Mouse (Mus musculus): ENCODE measurements around the gene C330021F23Rik. TPM values are rescaled to one million over a fixed set of nuclear protein-coding genes. Genes with fewer than 3 reads are reported as not detected.

Gene C330021F23Rik
- polyA plus RNA-seq, 1 experiment = 0.05 TPM

DNA sequence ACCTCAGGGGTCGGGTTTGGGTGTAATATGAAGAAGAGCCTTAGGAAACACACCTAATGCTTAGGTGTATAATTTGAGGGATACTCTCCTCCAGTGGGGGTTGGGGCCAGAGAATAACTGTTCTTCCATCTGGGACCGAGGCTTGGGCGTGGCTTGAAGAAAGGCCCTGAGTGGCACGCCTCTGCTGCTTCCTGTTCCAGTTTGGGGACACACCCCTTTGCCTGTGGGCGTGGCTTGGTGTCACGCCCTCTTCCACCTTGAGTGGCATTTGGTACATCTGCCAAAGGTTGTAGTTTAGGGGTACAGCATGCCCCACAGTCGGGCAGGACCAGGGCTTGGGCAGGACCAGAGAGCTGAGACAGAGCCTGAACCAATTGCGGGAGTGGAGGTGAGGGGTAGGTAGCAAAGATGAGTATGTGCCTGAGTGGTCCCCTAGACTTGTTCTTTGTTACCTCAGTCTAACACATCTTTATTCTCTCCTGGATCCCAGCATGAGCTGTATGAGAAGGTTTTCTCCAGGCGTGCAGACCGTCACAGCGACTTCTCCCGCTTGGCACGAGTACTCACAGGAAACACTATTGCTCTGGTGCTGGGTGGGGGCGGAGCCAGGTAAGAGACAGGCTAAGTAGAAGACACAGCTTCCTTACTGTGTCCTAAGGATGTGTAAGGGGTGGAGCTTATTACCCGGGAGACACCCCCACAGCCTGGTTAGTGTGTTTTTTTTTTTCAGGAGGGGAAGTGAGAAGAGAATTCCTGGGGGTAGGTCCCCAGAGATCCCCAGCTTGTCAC, 31.5 kb upstream of the C330021F23Rik start:
- no peak overlapping the region for H3ac ChIP-seq (ENCODE audit: control insufficient read depth, insufficient read length)
- no peak overlapping the region for H3K4me2 ChIP-seq (ENCODE audit: low read depth)
- H3K4me3 ChIP-seq = no peak overlapping the region
- no peaks in the 10 kb centered on the region for H3K79me2 ChIP-seq (ENCODE audit: control insufficient read depth, insufficient read depth)
- H3K27me3 ChIP-seq (ENCODE audit: control insufficient read depth, insufficient read depth, insufficient read length) = no peaks in the 10 kb centered on the region
- no peaks in the 10 kb centered on the region for H3K36me3 ChIP-seq (ENCODE audit: control insufficient read depth, insufficient read depth)
- TF ChIP-seq POLR2A (IDR thresholded peaks at IDR 0.05; ENCODE audit: insufficient read length, low read depth) (no peak), USF1 (IDR thresholded peaks at IDR 0.05; ENCODE audit: low read depth) (no peak), MAX (IDR thresholded peaks at IDR 0.05; ENCODE audit: low read depth) (no peak), SRF (IDR thresholded peaks at IDR 0.05; ENCODE audit: control insufficient read depth, insufficient read length, low read depth) (no peak), POLR2AphosphoS2 (IDR thresholded peaks at IDR 0.05; ENCODE audit: insufficient read length, low read depth) (no peak), REST (IDR thresholded peaks at IDR 0.05; ENCODE audit: insufficient read depth, insufficient read length) (no peak), MYOD1 (IDR thresholded peaks at IDR 0.05; ENCODE audit: control insufficient read depth in 1 of 3, insufficient read length in 2 of 3, low read depth in 2 of 3) (no peak), MYOG (IDR thresholded peaks at IDR 0.05; ENCODE audit: control insufficient read depth in 1 of 3, insufficient read depth in 1 of 3, insufficient read length in 2 of 3, low read depth in 2 of 3) (no peak), CEBPB (IDR thresholded peaks at IDR 0.05; ENCODE audit: insufficient read depth, poor library complexity, severe bottlenecking) (no peak), TCF3 (IDR thresholded peaks at IDR 0.05; ENCODE audit: insufficient read length, low read depth) (no peak), TCF12 (IDR thresholded peaks at IDR 0.05; ENCODE audit: insufficient read depth, poor library complexity, severe bottlenecking) (no peak), E2F4 (IDR thresholded peaks at IDR 0.05; ENCODE audit: insufficient read depth) (no peak)

DNA sequence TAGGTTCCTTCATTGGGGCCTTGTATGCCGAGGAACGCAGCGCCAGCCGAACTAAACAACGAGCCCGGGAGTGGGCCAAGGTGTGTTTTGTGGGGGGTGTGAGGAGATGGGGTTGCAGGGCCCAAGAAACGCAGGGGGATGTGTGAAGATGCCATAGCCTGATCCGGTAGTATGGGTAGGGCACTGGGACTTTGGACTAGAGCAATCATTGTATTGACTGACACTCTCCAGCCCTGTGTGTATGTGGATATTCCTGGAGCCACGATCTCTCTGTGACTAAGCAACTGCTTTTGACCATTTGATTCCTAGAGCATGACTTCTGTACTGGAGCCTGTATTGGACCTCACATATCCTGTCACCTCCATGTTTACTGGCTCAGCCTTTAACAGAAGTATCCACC, 30.9 kb upstream of the C330021F23Rik start:
- Histone ChIP-seq H3K36me3 (ENCODE audit: control insufficient read depth, insufficient read depth) (no peaks in the 10 kb centered on the region), H3K4me3 (no peak overlapping the region)
- TF ChIP-seq USF1 (IDR thresholded peaks at IDR 0.05; ENCODE audit: low read depth) = no peak

DNA sequence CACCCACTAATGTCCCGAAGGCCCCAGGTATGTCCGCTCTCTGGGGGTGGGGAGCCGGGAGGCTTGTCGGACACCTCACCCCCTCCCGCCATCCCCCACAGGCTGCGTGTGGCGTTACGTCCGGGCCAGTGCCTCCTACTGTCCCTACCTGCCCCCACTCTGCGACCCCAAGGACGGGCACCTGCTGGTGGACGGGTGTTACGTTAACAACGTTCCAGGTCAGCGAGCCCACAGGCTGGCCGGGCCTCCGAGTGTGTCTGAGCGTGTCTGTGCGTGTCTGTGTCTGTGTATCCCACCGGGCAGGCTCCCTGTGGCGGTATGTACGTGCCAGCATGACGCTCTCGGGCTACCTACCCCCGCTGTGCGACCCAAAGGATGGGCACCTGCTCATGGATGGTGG, 30.1 kb upstream of the C330021F23Rik start:
- no peak overlapping the region for H3K4me2 ChIP-seq (ENCODE audit: low read depth)
- no peak overlapping the region for H3ac ChIP-seq (ENCODE audit: control insufficient read depth, insufficient read length)
- no peaks in the 10 kb centered on the region for H3K36me3 ChIP-seq (ENCODE audit: control insufficient read depth, insufficient read depth)
- H3K79me2 ChIP-seq (ENCODE audit: control insufficient read depth, insufficient read depth) = no peaks in the 10 kb centered on the region
- no peak for TF ChIP-seq POLR2AphosphoS2 (IDR thresholded peaks at IDR 0.05; ENCODE audit: insufficient read length, low read depth)
- no peak for TF ChIP-seq USF1 (IDR thresholded peaks at IDR 0.05; ENCODE audit: low read depth)
- no peak for TF ChIP-seq E2F4 (IDR thresholded peaks at IDR 0.05; ENCODE audit: insufficient read depth)
- TF ChIP-seq POLR2A (IDR thresholded peaks at IDR 0.05; ENCODE audit: insufficient read length, low read depth) = no peak
- no peak for TF ChIP-seq MYOD1 (IDR thresholded peaks at IDR 0.05; ENCODE audit: control insufficient read depth in 1 of 3, insufficient read length in 2 of 3, low read depth in 2 of 3)
- no peak for TF ChIP-seq CEBPB (IDR thresholded peaks at IDR 0.05; ENCODE audit: insufficient read depth, poor library complexity, severe bottlenecking)
- TF ChIP-seq TCF12 (IDR thresholded peaks at IDR 0.05; ENCODE audit: insufficient read depth, poor library complexity, severe bottlenecking) = no peak
- no peak for TF ChIP-seq MYOG (IDR thresholded peaks at IDR 0.05; ENCODE audit: control insufficient read depth in 1 of 3, insufficient read depth in 1 of 3, insufficient read length in 2 of 3, low read depth in 2 of 3)
- no peak for TF ChIP-seq TCF3 (IDR thresholded peaks at IDR 0.05; ENCODE audit: insufficient read length, low read depth)
- TF ChIP-seq SRF (IDR thresholded peaks at IDR 0.05; ENCODE audit: control insufficient read depth, insufficient read length, low read depth) = no peak
- H3K4me3 ChIP-seq = no peak overlapping the region
- no peaks in the 10 kb centered on the region for H3K27me3 ChIP-seq (ENCODE audit: control insufficient read depth, insufficient read depth, insufficient read length)

More for the DNA sequence above, 30.9 kb upstream of the C330021F23Rik start:
- Histone ChIP-seq H3K79me2 (ENCODE audit: control insufficient read depth, insufficient read depth) (no peaks in the 10 kb centered on the region), H3K27me3 (ENCODE audit: control insufficient read depth, insufficient read depth, insufficient read length) (no peaks in the 10 kb centered on the region), H3K4me2 (ENCODE audit: low read depth) (no peak overlapping the region), H3ac (ENCODE audit: control insufficient read depth, insufficient read length) (no peak overlapping the region)

DNA sequence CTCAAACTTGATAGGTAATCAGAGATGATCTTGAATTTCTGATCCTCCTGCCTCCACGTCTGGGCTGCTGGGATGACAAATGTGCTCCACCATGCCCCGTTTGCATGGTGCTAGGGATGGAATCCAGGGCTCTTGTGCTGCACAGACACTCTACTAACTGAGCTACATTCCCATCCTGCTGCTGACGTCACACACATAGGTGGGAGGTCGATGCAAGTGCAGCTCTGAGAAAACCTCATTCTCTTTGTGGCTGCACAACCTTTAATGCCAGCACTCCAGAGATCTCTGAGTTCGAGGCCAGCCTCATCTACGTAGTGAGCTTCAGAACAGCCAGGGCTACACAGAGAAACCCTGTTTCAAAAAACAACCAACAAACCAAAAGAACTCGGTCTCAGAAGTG, 28.6 kb upstream of the C330021F23Rik start:
- Histone ChIP-seq H3K79me2 (ENCODE audit: control insufficient read depth, insufficient read depth) (no peaks in the 10 kb centered on the region), H3K4me2 (ENCODE audit: low read depth) (no peak overlapping the region), H3ac (ENCODE audit: control insufficient read depth, insufficient read length) (no peak overlapping the region), H3K36me3 (ENCODE audit: control insufficient read depth, insufficient read depth) (no peaks in the 10 kb centered on the region), H3K4me3 (no peak overlapping the region), H3K27me3 (ENCODE audit: control insufficient read depth, insufficient read depth, insufficient read length) (no peaks in the 10 kb centered on the region)
- TF ChIP-seq TCF3 (IDR thresholded peaks at IDR 0.05; ENCODE audit: insufficient read length, low read depth) (no peak), MAX (IDR thresholded peaks at IDR 0.05; ENCODE audit: low read depth) (no peak), TCF12 (IDR thresholded peaks at IDR 0.05; ENCODE audit: insufficient read depth, poor library complexity, severe bottlenecking) (no peak), MYOG (IDR thresholded peaks at IDR 0.05; ENCODE audit: control insufficient read depth in 1 of 3, insufficient read depth in 1 of 3, insufficient read length in 2 of 3, low read depth in 2 of 3) (no peak), SRF (IDR thresholded peaks at IDR 0.05; ENCODE audit: control insufficient read depth, insufficient read length, low read depth) (no peak), MYOD1 (IDR thresholded peaks at IDR 0.05; ENCODE audit: control insufficient read depth in 1 of 3, insufficient read length in 2 of 3, low read depth in 2 of 3) (no peak), USF1 (IDR thresholded peaks at IDR 0.05; ENCODE audit: low read depth) (no peak), REST (IDR thresholded peaks at IDR 0.05; ENCODE audit: insufficient read depth, insufficient read length) (no peak)

DNA sequence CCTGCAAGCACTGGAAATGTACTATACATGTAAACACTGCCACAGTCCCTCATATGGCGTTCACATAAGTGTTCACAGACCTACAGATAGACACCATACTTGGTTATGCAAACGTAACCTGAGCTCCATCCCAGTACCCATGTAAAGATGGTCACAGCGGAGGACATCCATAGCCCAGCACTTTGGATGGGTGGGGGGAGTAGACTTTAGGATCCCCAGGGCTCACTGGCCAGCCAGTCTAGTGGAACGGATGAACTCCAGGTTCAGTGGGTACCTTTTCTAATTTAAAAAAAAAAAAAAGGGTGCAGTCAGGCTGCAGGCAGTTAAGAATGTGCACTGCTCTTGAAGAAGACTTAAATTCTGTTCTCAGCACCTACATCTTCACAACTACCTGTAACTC, 27.7 kb upstream of the C330021F23Rik start:
- no peak overlapping the region for H3K4me3 ChIP-seq
- no peak overlapping the region for H3ac ChIP-seq (ENCODE audit: control insufficient read depth, insufficient read length)
- H3K4me2 ChIP-seq (ENCODE audit: low read depth) = no peak overlapping the region
- TF ChIP-seq TCF3 (IDR thresholded peaks at IDR 0.05; ENCODE audit: insufficient read length, low read depth) = no peak
- no peak for TF ChIP-seq POLR2A (IDR thresholded peaks at IDR 0.05; ENCODE audit: insufficient read length, low read depth)
- no peak for TF ChIP-seq USF1 (IDR thresholded peaks at IDR 0.05; ENCODE audit: low read depth)
- no peak for TF ChIP-seq MYOG (IDR thresholded peaks at IDR 0.05; ENCODE audit: control insufficient read depth in 1 of 3, insufficient read depth in 1 of 3, insufficient read length in 2 of 3, low read depth in 2 of 3)
- no peak for TF ChIP-seq SRF (IDR thresholded peaks at IDR 0.05; ENCODE audit: control insufficient read depth, insufficient read length, low read depth)
- no peak for TF ChIP-seq REST (IDR thresholded peaks at IDR 0.05; ENCODE audit: insufficient read depth, insufficient read length)
- no peak for TF ChIP-seq MYOD1 (IDR thresholded peaks at IDR 0.05; ENCODE audit: control insufficient read depth in 1 of 3, insufficient read length in 2 of 3, low read depth in 2 of 3)
- no peak for TF ChIP-seq TCF12 (IDR thresholded peaks at IDR 0.05; ENCODE audit: insufficient read depth, poor library complexity, severe bottlenecking)
- no peak for TF ChIP-seq CEBPB (IDR thresholded peaks at IDR 0.05; ENCODE audit: insufficient read depth, poor library complexity, severe bottlenecking)
- TF ChIP-seq POLR2AphosphoS2 (IDR thresholded peaks at IDR 0.05; ENCODE audit: insufficient read length, low read depth) = no peak
- TF ChIP-seq E2F4 (IDR thresholded peaks at IDR 0.05; ENCODE audit: insufficient read depth) = no peak
- TF ChIP-seq MAX (IDR thresholded peaks at IDR 0.05; ENCODE audit: low read depth) = no peak
- no peaks in the 10 kb centered on the region for H3K79me2 ChIP-seq (ENCODE audit: control insufficient read depth, insufficient read depth)
- no peaks in the 10 kb centered on the region for H3K36me3 ChIP-seq (ENCODE audit: control insufficient read depth, insufficient read depth)
- no peaks in the 10 kb centered on the region for H3K27me3 ChIP-seq (ENCODE audit: control insufficient read depth, insufficient read depth, insufficient read length)
